Mouse (Mus musculus) kidney, embryonic 14.5 days (tissue): ENCODE results near the gene Tmem230. TPM values are rescaled to one million over a fixed set of nuclear protein-coding genes. Genes with fewer than 3 reads are reported as not detected.

ENCODE experiments used
- ATAC-seq: fragments of 200-750 bp; cut with Nextera tagmentation; 2 replicates; pipeline ENCODE4 v1.8.0; 2017; ENCODE audit warnings: moderate number of reproducible peaks, mild to moderate bottlenecking, moderate TSS enrichment, moderate library complexity; ENCODE audit not compliant: low FRiP score, low TSS enrichment
- H3K27ac ChIP-seq: fragments of 300-500 bp; sonication (generic); 2 replicates; pipeline ENCODE4 v1.5.1; 2014; ENCODE audit warnings: low read depth, mild to moderate bottlenecking, low read length, moderate library complexity, mixed read lengths
- H3K27me3 ChIP-seq: fragments of 300-500 bp; sonication (generic); 2 replicates; pipeline ENCODE4 v1.6.1; 2014; ENCODE audit warnings: mild to moderate bottlenecking, low read length; ENCODE audit not compliant: control insufficient read depth, insufficient read depth
- H3K36me3 ChIP-seq: fragments of 300-500 bp; sonication (generic); 2 replicates; pipeline ENCODE4 v1.6.1; 2014; ENCODE audit warnings: low read length, mixed read lengths; ENCODE audit not compliant: control insufficient read depth, insufficient read depth
- H3K4me1 ChIP-seq: fragments of 300-500 bp; sonication (generic); 2 replicates; pipeline ENCODE4 v1.6.1; 2014; ENCODE audit warnings: low read length, mixed read lengths; ENCODE audit not compliant: control insufficient read depth, insufficient read depth
- H3K4me2 ChIP-seq: fragments of 300-500 bp; sonication (generic); replicated peaks from 2 replicates; pipeline ENCODE4 v1.6.1; 2014; ENCODE audit warnings: low read depth, mild to moderate bottlenecking, low read length
- H3K4me3 ChIP-seq: fragments of 300-500 bp; sonication (generic); 2 replicates; pipeline ENCODE4 v1.5.1; 2014; ENCODE audit warnings: mild to moderate bottlenecking, low read length
- H3K9ac ChIP-seq: fragments of 300-500 bp; sonication (generic); 2 replicates; pipeline ENCODE4 v1.6.1; 2014; ENCODE audit warnings: low read depth, mild to moderate bottlenecking, low read length, moderate library complexity
- H3K9me3 ChIP-seq: fragments of 300-500 bp; sonication (generic); 2 replicates; pipeline ENCODE4 v1.6.1; 2016; ENCODE audit warnings: low read length; ENCODE audit not compliant: control insufficient read depth
- WGBS: fragments of 180-500 bp; shearing (Covaris S2); extraction: QIAGEN DNeasy Blood & Tissue Kit; methylation state at CpG from one replicate; pipeline ENCODE4 v1.1.7; 2014; 5-methylcytosine and 5-hydroxymethylcytosine counted together
- polyA plus RNA-seq: library from polyadenylated mRNA; unstranded; fragments of >200 nt; fragmentation: Nextera tagmentation; extraction: Ambion mirVana; gene quantifications from 2 replicates; pipeline ENCODE4 v1.2.1, GENCODE M21; 2014

Gene Tmem230
- polyA plus RNA-seq, 1 experiment from 2014 or later = 47.3 TPM

GRCm38 (mm10) chr2:132284492-132285139 is 37.0 kb upstream of the Tmem230 start:
- peak overlapping the region; percentile 74; the same call in 1 of the 2 replicates for H3K27ac ChIP-seq
- H3K4me3 ChIP-seq = no peak overlapping the region
- peaks cover 23% of the 10 kb centered on the region for H3K4me1 ChIP-seq
- H3K9me3 ChIP-seq = no peaks in the 10 kb centered on the region
- no peak overlapping the region for H3K9ac ChIP-seq
- H3K36me3 ChIP-seq = no peaks in the 10 kb centered on the region
- ATAC-seq = peak; percentile 65
- 73% methylated on average over 12 of the region's 12 CpGs for WGBS
- no peaks in the 10 kb centered on the region for H3K27me3 ChIP-seq
- H3K4me2 ChIP-seq = no peak overlapping the region

GRCm38 (mm10) chr2:132283236-132284070 is 35.8 kb upstream of the Tmem230 start:
- Histone ChIP-seq H3K27ac (peak overlapping the region; percentile 60; the same call in 1 of the 2 replicates), H3K4me3 (no peak overlapping the region), H3K36me3 (no peaks in the 10 kb centered on the region), H3K4me2 (no peak overlapping the region), H3K9ac (0 out of 2 replicates have a peak overlapping the region, but pooled peaks have one; percentile 23), H3K4me1 (peaks cover 24% of the 10 kb centered on the region), H3K9me3 (no peaks in the 10 kb centered on the region), H3K27me3 (no peaks in the 10 kb centered on the region)
- 70% methylated on average over 15 of the region's 15 CpGs for WGBS
- ATAC-seq = no peak

- Histone ChIP-seq H3K9me3 (no peaks in the 10 kb centered on the region), H3K4me3 (no peak overlapping the region), H3K4me2 (no peak overlapping the region; the same call in 1 of the 2 replicates), H3K4me1 (peaks cover 28% of the 10 kb centered on the region), H3K9ac (no peak overlapping the region), H3K27me3 (no peaks in the 10 kb centered on the region), H3K27ac (peak overlapping the region; percentile 59; the same call in 1 of the 2 replicates), H3K36me3 (no peaks in the 10 kb centered on the region)
- no peak for ATAC-seq
- WGBS = 48% methylated on average over 12 of the region's 12 CpGs
These were observed 35.0 kb upstream of the Tmem230 start for GRCm38 (mm10) chr2:132282453-132283174.

GRCm38 (mm10) chr2:132281560-132282452 is 34.2 kb upstream of the Tmem230 start:
- Histone ChIP-seq H3K4me1 (peaks cover 28% of the 10 kb centered on the region), H3K27ac (no peak overlapping the region)

GRCm38 (mm10) chr2:132280518-132281120 is 33.0 kb upstream of the Tmem230 start:
- no peak for ATAC-seq
- H3K36me3 ChIP-seq = no peaks in the 10 kb centered on the region
- WGBS = 89% methylated on average over 10 of the region's 10 CpGs

More at GRCm38 (mm10) chr2:132281560-132282452, 34.2 kb upstream of the Tmem230 start:
- WGBS = 57% methylated on average over 10 of the region's 10 CpGs
- Histone ChIP-seq H3K4me2 (no peak overlapping the region), H3K9ac (no peak overlapping the region), H3K27me3 (no peaks in the 10 kb centered on the region), H3K36me3 (no peaks in the 10 kb centered on the region), H3K9me3 (no peaks in the 10 kb centered on the region), H3K4me3 (no peak overlapping the region)
- ATAC-seq = no peak

GRCm38 (mm10) chr2:132279978-132280377 is 32.4 kb upstream of the Tmem230 start:
- Histone ChIP-seq H3K36me3 (no peaks in the 10 kb centered on the region), H3K27me3 (no peaks in the 10 kb centered on the region), H3K9ac (no peak overlapping the region), H3K27ac (no peak overlapping the region), H3K4me3 (no peak overlapping the region), H3K4me1 (peaks cover 24% of the 10 kb centered on the region), H3K4me2 (no peak overlapping the region), H3K9me3 (no peaks in the 10 kb centered on the region)
- WGBS = 56% methylated on average over 4 of the region's 4 CpGs
- no peak for ATAC-seq

More at GRCm38 (mm10) chr2:132280518-132281120, 33.0 kb upstream of the Tmem230 start:
- Histone ChIP-seq H3K9me3 (no peaks in the 10 kb centered on the region), H3K4me3 (no peak overlapping the region), H3K4me2 (no peak overlapping the region), H3K27ac (no peak overlapping the region), H3K27me3 (no peaks in the 10 kb centered on the region), H3K4me1 (peaks cover 28% of the 10 kb centered on the region), H3K9ac (no peak overlapping the region)

- H3K4me1 ChIP-seq = peaks cover 24% of the 10 kb centered on the region
- no peak overlapping the region for H3K9ac ChIP-seq
- H3K27me3 ChIP-seq = no peaks in the 10 kb centered on the region
- H3K4me3 ChIP-seq = no peak overlapping the region
- no peak for ATAC-seq
- no peak overlapping the region for H3K4me2 ChIP-seq
- no peak overlapping the region for H3K27ac ChIP-seq
- no peaks in the 10 kb centered on the region for H3K36me3 ChIP-seq
- H3K9me3 ChIP-seq = no peaks in the 10 kb centered on the region
- WGBS = 58% methylated on average over 3 of the region's 3 CpGs
These were observed 31.8 kb upstream of the Tmem230 start for GRCm38 (mm10) chr2:132279336-132279882.
